Mouse (Mus musculus): ENCODE results near the gene Egr2.

DNA sequence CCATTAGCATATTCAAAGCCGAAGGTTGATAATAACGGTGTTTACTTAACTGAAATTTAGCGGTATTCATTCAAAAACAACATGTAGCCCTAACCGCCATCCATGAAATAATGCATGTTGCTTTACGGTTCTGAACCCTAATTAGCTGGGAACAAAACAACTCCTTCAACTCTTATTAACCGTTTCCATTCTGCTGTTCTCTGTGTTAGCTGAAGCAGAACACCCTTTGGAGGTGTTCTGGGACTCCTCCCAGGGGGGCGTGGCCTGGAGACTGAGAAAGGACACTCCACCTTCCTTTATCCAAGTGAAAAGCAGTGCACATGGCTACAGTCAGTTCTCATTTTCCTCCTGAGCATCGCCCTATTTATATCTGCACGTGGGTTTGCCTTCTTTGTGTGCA is 8.8 kb upstream of the Egr2 start:
- no peak for TF ChIP-seq CTCF (IDR thresholded peaks at IDR 0.05; ENCODE audit: borderline replicate concordance, insufficient read depth, low read depth, low read length)
- no peak for TF ChIP-seq POLR2A (IDR thresholded peaks at IDR 0.05; ENCODE audit: borderline replicate concordance, insufficient read depth, low read length)
